Mouse (Mus musculus) hindbrain, embryonic 14.5 days (tissue): Measurements from ENCODE around the gene Fut8. TPM values are rescaled to one million over a fixed set of nuclear protein-coding genes. Genes with fewer than 3 reads are reported as not detected.

Experiments used
- ATAC-seq: fragments of 200-750 bp; cut with Nextera tagmentation; 2 replicates; pipeline ENCODE4 v1.8.0; 2017; ENCODE audit warnings: moderate number of reproducible peaks, mild to moderate bottlenecking, moderate TSS enrichment, moderate library complexity; ENCODE audit not compliant: low FRiP score
- DNase-seq: peaks from one replicate; pipeline ENCODE4 v3.0.0-alpha.2; 2015; ENCODE audit warnings: low spot score
- H3K27ac ChIP-seq: fragments of 300-500 bp; sonication (generic); 2 replicates; pipeline ENCODE4 v1.5.1; 2014; ENCODE audit warnings: mild to moderate bottlenecking, moderate library complexity
- H3K27me3 ChIP-seq: fragments of 300-500 bp; sonication (generic); 2 replicates; pipeline ENCODE4 v1.6.1; 2014; ENCODE audit warnings: mild to moderate bottlenecking, low read length, mixed read lengths; ENCODE audit not compliant: control insufficient read depth, insufficient read depth
- H3K36me3 ChIP-seq: fragments of 300-500 bp; sonication (generic); replicated peaks from 2 replicates; pipeline ENCODE4 v1.6.1; 2014; ENCODE audit not compliant: control insufficient read depth, insufficient read depth
- H3K4me1 ChIP-seq: fragments of 300-500 bp; sonication (generic); replicated peaks from 2 replicates; pipeline ENCODE4 v1.6.1; 2014; ENCODE audit warnings: antibody characterized with exemption, low read length, mixed read lengths; ENCODE audit not compliant: control insufficient read depth, insufficient read depth
- H3K4me2 ChIP-seq: fragments of 300-500 bp; sonication (generic); replicated peaks from 2 replicates; pipeline ENCODE4 v1.6.1; 2014; ENCODE audit warnings: mild to moderate bottlenecking, moderate library complexity
- H3K4me3 ChIP-seq: fragments of 300-500 bp; sonication (generic); replicated peaks from 2 replicates; pipeline ENCODE4 v1.5.1; 2014; ENCODE audit warnings: mild to moderate bottlenecking, low read length
- H3K9ac ChIP-seq: fragments of 300-500 bp; sonication (generic); 2 replicates; pipeline ENCODE4 v1.6.1; 2014
- H3K9me3 ChIP-seq: fragments of 300-500 bp; sonication (generic); 2 replicates; pipeline ENCODE4 v1.6.1; 2016; ENCODE audit warnings: low read length; ENCODE audit not compliant: control insufficient read depth
- WGBS: fragments of 180-500 bp; shearing (Covaris S2); extraction: QIAGEN DNeasy Blood & Tissue Kit; methylation state at CpG from one replicate; pipeline ENCODE4 v1.1.7; 2014; 5-methylcytosine and 5-hydroxymethylcytosine counted together
- polyA plus RNA-seq: library from polyadenylated mRNA; unstranded; fragments of >200 nt; fragmentation: Nextera tagmentation; extraction: Ambion mirVana; gene quantifications from 2 replicates; pipeline ENCODE4 v1.2.1, GENCODE M21; 2014

The Fut8 gene
- polyA plus RNA-seq, 1 experiment from 2014 or later: 62.2 TPM

- Histone ChIP-seq H3K27me3 (no peaks in the 10 kb centered on the region), H3K27ac (no peak overlapping the region), H3K36me3 (no peaks in the 10 kb centered on the region), H3K4me2 (no peak overlapping the region), H3K4me3 (no peak overlapping the region), H3K9me3 (no peaks in the 10 kb centered on the region), H3K9ac (no peak overlapping the region), H3K4me1 (no peaks in the 10 kb centered on the region)
- WGBS: 75% methylated on average over 4 of the region's 4 CpGs
- DNase-seq (no peak), ATAC-seq (no peak)
Observed at GRCm38 (mm10) chr12:77292375-77293258, 54.7 kb downstream of the Fut8 start.

DNA sequence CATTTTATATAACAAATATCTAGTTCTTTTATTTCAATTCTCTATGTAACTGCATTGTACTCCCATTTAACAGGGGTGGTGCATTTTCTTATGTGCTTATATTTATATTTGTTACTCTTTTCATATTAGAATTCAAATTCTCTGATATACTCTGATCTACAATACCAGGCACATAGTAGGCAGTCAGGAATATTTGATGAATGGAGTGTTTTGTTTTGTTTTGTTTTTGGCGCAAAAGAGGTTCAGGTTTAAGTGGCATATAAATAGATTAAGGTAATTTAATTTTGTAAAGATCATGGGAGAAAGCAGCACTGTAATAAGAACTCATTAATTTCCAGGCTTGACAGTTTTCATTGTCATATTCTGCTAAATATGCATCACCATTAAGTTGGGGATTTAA is 58.2 kb downstream of the Fut8 start:
- Histone ChIP-seq H3K9ac (no peak overlapping the region), H3K4me3 (no peak overlapping the region), H3K27ac (no peak overlapping the region), H3K4me2 (no peak overlapping the region), H3K36me3 (no peaks in the 10 kb centered on the region), H3K9me3 (no peaks in the 10 kb centered on the region), H3K27me3 (no peaks in the 10 kb centered on the region), H3K4me1 (no peaks in the 10 kb centered on the region; the same call in 1 of the 2 replicates)
- DNase-seq (no peak), ATAC-seq (no peak)
- 72% methylated on average over 1 of the region's 1 CpGs for WGBS

DNA sequence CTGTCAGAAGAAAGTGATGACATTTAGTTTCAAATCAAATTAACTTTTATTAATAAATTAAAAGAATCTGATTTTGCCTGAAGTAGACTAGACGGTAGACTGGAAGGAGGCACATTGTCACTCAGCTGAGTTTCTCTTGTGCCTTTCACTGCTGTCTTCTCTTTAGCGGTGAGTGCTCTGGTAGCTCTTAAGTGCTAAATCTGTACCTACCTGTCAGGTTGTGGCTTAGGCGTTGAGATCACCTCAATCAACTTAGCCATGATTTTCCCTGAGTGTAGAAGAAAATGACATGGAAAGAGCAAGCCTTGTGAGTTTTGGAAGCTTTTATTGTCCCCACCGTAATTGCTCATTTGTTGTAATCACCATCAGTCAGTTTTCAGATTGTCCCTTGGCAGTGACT is 59.2 kb downstream of the Fut8 start:
- H3K4me3 ChIP-seq: no peak overlapping the region
- ATAC-seq (no peak), DNase-seq (no peak)
- H3K36me3 ChIP-seq: no peaks in the 10 kb centered on the region
- no peaks in the 10 kb centered on the region; the same call in 1 of the 2 replicates for H3K4me1 ChIP-seq
- no peaks in the 10 kb centered on the region for H3K27me3 ChIP-seq
- H3K9me3 ChIP-seq: no peaks in the 10 kb centered on the region
- 87% methylated on average over 4 of the region's 4 CpGs for WGBS
- H3K4me2 ChIP-seq: no peak overlapping the region
- no peak overlapping the region for H3K9ac ChIP-seq
- no peak overlapping the region for H3K27ac ChIP-seq

- H3K9ac ChIP-seq: no peak overlapping the region
- H3K36me3 ChIP-seq: no peaks in the 10 kb centered on the region
- no peak overlapping the region for H3K27ac ChIP-seq
- no peaks in the 10 kb centered on the region for H3K27me3 ChIP-seq
- ATAC-seq (no peak), DNase-seq (no peak)
- H3K4me2 ChIP-seq: no peak overlapping the region
- H3K4me1 ChIP-seq: no peaks in the 10 kb centered on the region; the same call in 1 of the 2 replicates
- no peak overlapping the region for H3K4me3 ChIP-seq
- no peaks in the 10 kb centered on the region for H3K9me3 ChIP-seq
- 90% methylated on average over 2 of the region's 2 CpGs for WGBS
Observed at GRCm38 (mm10) chr12:77297858-77298257, 59.9 kb downstream of the Fut8 start.

DNA sequence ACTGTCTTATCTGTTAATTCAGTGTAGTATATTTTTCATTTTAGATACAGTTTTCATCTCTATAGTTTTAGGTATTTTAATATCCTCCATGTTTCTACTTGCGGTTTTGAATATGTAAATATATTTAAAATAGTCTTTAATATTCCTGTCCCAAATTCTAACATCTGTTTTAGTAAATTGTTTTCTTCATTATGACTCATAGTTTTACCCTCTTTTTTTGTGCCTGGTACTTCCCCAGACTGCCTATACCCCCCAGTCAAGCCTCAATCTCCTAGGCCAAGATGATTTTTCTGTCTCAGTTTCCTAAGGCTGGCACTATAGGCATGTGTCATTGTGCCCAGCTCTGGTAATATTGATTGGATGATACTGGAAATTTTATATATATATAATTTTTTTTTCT is 64.1 kb downstream of the Fut8 start:
- H3K27me3 ChIP-seq: no peaks in the 10 kb centered on the region
- DNase-seq: no peak
- no peak overlapping the region for H3K4me3 ChIP-seq
- H3K4me2 ChIP-seq: no peak overlapping the region
- H3K9ac ChIP-seq: no peak overlapping the region
- no peaks in the 10 kb centered on the region for H3K36me3 ChIP-seq
- H3K4me1 ChIP-seq: no peaks in the 10 kb centered on the region; the same call in 1 of the 2 replicates
- H3K27ac ChIP-seq: no peak overlapping the region
- WGBS: 92% methylated on average over 1 of the region's 1 CpGs
- no peak for ATAC-seq
- H3K9me3 ChIP-seq: no peaks in the 10 kb centered on the region

DNA sequence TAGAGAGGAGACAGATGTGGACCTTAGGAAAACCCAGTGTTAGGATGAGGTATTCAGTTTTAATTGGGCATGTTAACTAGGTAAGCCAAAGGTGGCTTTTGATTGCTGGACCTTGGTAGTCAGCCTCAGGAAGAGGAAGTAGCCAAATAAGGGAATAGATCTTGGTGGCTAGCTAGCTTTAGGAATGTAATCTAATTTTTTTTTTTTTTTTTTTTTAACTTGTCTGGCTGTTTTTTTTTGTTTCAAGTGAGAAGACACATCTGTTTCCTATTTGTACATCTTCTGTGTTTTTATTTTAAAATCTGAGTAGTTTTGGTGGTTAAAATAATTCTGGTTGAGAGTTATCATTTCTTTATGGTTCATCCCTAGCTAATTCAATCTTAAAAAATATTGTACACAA is 65.4 kb downstream of the Fut8 start:
- Histone ChIP-seq H3K4me1 (no peaks in the 10 kb centered on the region; the same call in 1 of the 2 replicates), H3K27ac (no peak overlapping the region), H3K9ac (no peak overlapping the region), H3K27me3 (no peaks in the 10 kb centered on the region), H3K36me3 (no peaks in the 10 kb centered on the region), H3K4me2 (no peak overlapping the region), H3K9me3 (no peaks in the 10 kb centered on the region), H3K4me3 (no peak overlapping the region)
- no peak for ATAC-seq
- no peak for DNase-seq

GRCm38 (mm10) chr12:77305502-77305901 is 67.6 kb downstream of the Fut8 start:
- H3K4me3 ChIP-seq: no peak overlapping the region
- H3K36me3 ChIP-seq: no peaks in the 10 kb centered on the region
- ATAC-seq (no peak), DNase-seq (no peak)
- no peak overlapping the region for H3K27ac ChIP-seq
- H3K4me2 ChIP-seq: no peak overlapping the region
- no peaks in the 10 kb centered on the region for H3K27me3 ChIP-seq
- 92% methylated on average over 3 of the region's 3 CpGs for WGBS
- no peak overlapping the region for H3K9ac ChIP-seq
- no peaks in the 10 kb centered on the region for H3K9me3 ChIP-seq
- no peaks in the 10 kb centered on the region; the same call in 1 of the 2 replicates for H3K4me1 ChIP-seq

- H3K4me1 ChIP-seq: no peaks in the 10 kb centered on the region
- no peak overlapping the region for H3K4me3 ChIP-seq
- ATAC-seq: no peak
- H3K4me2 ChIP-seq: no peak overlapping the region
- no peaks in the 10 kb centered on the region for H3K27me3 ChIP-seq
- H3K27ac ChIP-seq: no peak overlapping the region
- no peaks in the 10 kb centered on the region for H3K9me3 ChIP-seq
- no peaks in the 10 kb centered on the region for H3K36me3 ChIP-seq
- 91% methylated on average over 3 of the region's 3 CpGs for WGBS
- H3K9ac ChIP-seq: no peak overlapping the region
- no peak for DNase-seq
Observed at GRCm38 (mm10) chr12:77306759-77307314, 68.9 kb downstream of the Fut8 start.

DNA sequence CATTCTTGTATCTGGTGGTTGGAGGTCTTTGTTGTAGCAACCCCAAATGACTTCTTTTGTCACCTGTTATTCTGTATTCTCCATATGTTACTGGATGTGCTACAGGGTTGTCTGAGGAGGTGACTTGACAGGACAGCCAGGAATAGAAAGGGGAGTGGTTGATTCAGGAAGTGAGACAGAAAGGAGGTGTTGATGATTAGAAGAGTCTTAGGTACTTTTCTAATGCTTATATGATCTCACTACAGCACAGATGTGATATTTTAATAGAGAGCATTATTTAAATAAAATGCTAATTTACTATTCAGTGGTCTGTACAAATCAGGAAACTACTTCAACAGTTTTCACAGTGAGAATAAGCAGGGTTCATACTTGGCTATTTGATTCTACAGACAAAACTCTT is 71.6 kb downstream of the Fut8 start:
- Histone ChIP-seq H3K9me3 (no peaks in the 10 kb centered on the region), H3K27me3 (no peaks in the 10 kb centered on the region), H3K4me2 (no peak overlapping the region), H3K9ac (no peak overlapping the region), H3K4me3 (no peak overlapping the region), H3K27ac (no peak overlapping the region), H3K36me3 (no peaks in the 10 kb centered on the region), H3K4me1 (no peaks in the 10 kb centered on the region)
- no peak for ATAC-seq
- no peak for DNase-seq
